ENCODE assay signal across 9 mouse cellular contexts in the genomic region with DNA sequence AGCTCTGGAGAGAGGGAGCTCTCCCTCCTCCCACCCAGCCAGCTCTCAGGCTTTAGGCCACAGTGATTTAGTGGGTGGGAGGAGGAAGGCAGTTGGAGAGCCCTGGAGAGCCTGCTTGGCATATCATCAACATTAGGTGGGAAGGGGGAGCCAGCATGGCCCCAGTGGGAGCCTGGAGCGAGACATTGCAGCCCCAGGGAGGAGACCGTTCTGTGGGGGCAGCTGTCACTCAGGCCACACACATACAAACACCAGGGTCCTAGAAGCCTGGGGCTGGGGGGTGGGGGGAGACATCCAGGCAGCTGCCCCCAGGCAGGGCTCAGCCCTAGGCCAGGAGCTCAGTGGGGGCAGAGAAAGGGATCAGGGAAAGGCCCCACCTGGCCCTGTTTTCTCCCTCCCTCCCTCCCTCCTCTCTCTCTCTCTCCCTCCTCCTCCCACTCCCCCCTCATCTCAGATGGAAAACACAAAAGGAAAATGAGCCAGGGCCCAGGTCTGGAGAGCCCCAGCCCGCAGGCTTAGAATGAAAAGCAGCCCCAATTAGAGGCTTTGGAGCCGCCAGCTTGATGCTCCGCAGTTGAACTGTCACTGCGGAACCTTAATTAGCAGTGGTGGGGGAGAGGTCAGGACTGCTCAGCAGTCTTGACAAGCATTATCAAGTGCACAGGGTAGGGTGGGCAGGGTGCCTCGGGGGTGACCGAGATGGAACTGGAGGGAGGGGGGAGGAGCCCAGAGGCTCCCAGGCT.
A peak's percentile ranks its signal among the peaks of the same experiment; 100 is the strongest.
DNase-seq lines count a peak whose midpoint lies in the region; ATAC-seq and TF ChIP-seq lines count a peak whose summit lies in the region.
"Had no signal": no experiment of that assay in that cellular context is flagged by ENCODE, and none has a peak within 500 bp of the region (broad histone marks: within the 10 kb centered on the region; RNA-seq: fewer than 3 reads in every experiment).

No protein-coding gene starts in this region.

- peak overlapping the region; percentile 38 for H3K4me2 ChIP-seq in kidney, embryonic 15.5 days
- H3K4me2 ChIP-seq in embryonic facial prominence, embryonic 11.5 days (ENCODE audit: low read depth, low read length), result peak overlapping the region; percentile 7; the same call in 1 of the 2 replicates
- peak overlapping the region; percentile 15; the same call in 1 of the 2 replicates for H3K4me2 ChIP-seq in limb, embryonic 11.5 days (ENCODE audit: low read depth, severe bottlenecking)
- H3K4me2 ChIP-seq in neural tube, embryonic 13.5 days, result peak overlapping the region; percentile 18; the same call in 1 of the 2 replicates

- no peak for TF ChIP-seq CTCF in cerebellum, adult 2 months (IDR thresholded peaks at IDR 0.05; ENCODE audit: borderline replicate concordance, insufficient read depth, low read depth, low read length)

- no peak overlapping the region for H3K9ac ChIP-seq in kidney, embryonic 15.5 days
- H3K9ac ChIP-seq in embryonic facial prominence, embryonic 11.5 days (replicated peaks; ENCODE audit: low read length), result peak overlapping the region; percentile 44
- H3K9ac ChIP-seq in limb, embryonic 11.5 days (ENCODE audit: low read length), result peak overlapping the region; percentile 27; the same call in 1 of the 2 replicates
- peak overlapping the region; percentile 62 for H3K9ac ChIP-seq in neural tube, embryonic 13.5 days

- 12% methylated on average over 8 of the region's 8 CpGs for WGBS in kidney, embryonic 15.5 days
- WGBS in embryonic facial prominence, embryonic 11.5 days, result 0% methylated on average over 6 of the region's 8 CpGs
- WGBS in limb, embryonic 11.5 days, result 7% methylated on average over 8 of the region's 8 CpGs
- WGBS in neural tube, embryonic 13.5 days, result 10% methylated on average over 8 of the region's 8 CpGs
- WGBS in cerebellum, adult 2 months, result 64% methylated on average over 8 of the region's 8 CpGs

- DNase-seq in kidney, adult 18-20 months, result no peak
- peak; percentile 84 for DNase-seq in embryonic facial prominence, embryonic 11.5 days (ENCODE audit: low spot score)
- peak; percentile 71 for DNase-seq in limb, embryonic 11.5 days (ENCODE audit: low spot score)
- no peak for DNase-seq in ovary, postnatal 14 days (ENCODE audit: low spot score)
- no peak for DNase-seq in left cerebral cortex, adult 18-20 months (ENCODE audit: low spot score in 2 of 2)
- DNase-seq in cerebellum, adult 2 months, result no peak

- H3K4me1 ChIP-seq in kidney, embryonic 15.5 days, result peaks cover 82% of the 10 kb centered on the region
- H3K4me1 ChIP-seq in embryonic facial prominence, embryonic 11.5 days (ENCODE audit: control insufficient read depth, insufficient read depth, low read length), result peaks cover 46% of the 10 kb centered on the region
- peaks cover 74% of the 10 kb centered on the region for H3K4me1 ChIP-seq in limb, embryonic 11.5 days (ENCODE audit: control insufficient read depth, insufficient read depth, low read length)
- H3K4me1 ChIP-seq in neural tube, embryonic 13.5 days (replicated peaks), result peaks cover 88% of the 10 kb centered on the region
- peaks cover 31% of the 10 kb centered on the region for H3K4me1 ChIP-seq in cerebellum, adult 2 months (ENCODE audit: control insufficient read depth, insufficient read depth, low read length)

- no peak overlapping the region for H3K4me3 ChIP-seq in kidney, embryonic 15.5 days (replicated peaks)
- no peak overlapping the region for H3K4me3 ChIP-seq in embryonic facial prominence, embryonic 11.5 days (ENCODE audit: low read depth, low read length)
- no peak overlapping the region for H3K4me3 ChIP-seq in limb, embryonic 11.5 days (ENCODE audit: low read depth, low read length)
- no peak overlapping the region for H3K4me3 ChIP-seq in neural tube, embryonic 13.5 days
- H3K4me3 ChIP-seq in cerebellum, adult 2 months (replicated peaks; ENCODE audit: insufficient read depth, low read depth, low read length), result no peak overlapping the region
- H3K4me3 ChIP-seq: erythroblast, embryonic 14.5 days had no signal

- ATAC-seq in kidney, embryonic 15.5 days (replicated peaks; ENCODE audit: low FRiP score), result peak; percentile 67
- ATAC-seq in embryonic facial prominence, embryonic 11.5 days (replicated peaks; ENCODE audit: insufficient number of reproducible peaks, low FRiP score, low TSS enrichment, low read depth), result peak; percentile 66
- ATAC-seq in limb, embryonic 11.5 days (ENCODE audit: insufficient number of reproducible peaks, low FRiP score, low TSS enrichment, low read depth), result peak; percentile 72
- peak; percentile 81 for ATAC-seq in neural tube, embryonic 13.5 days (ENCODE audit: low read depth)

- peak overlapping the region; percentile 90 for H3K27ac ChIP-seq in kidney, embryonic 15.5 days
- peak overlapping the region; percentile 81 for H3K27ac ChIP-seq in embryonic facial prominence, embryonic 11.5 days (replicated peaks; ENCODE audit: low read depth, low read length)
- H3K27ac ChIP-seq in limb, embryonic 11.5 days (replicated peaks; ENCODE audit: low read depth, low read length), result peak overlapping the region; percentile 85
- peak overlapping the region; percentile 97 for H3K27ac ChIP-seq in neural tube, embryonic 13.5 days (replicated peaks)
- no peak overlapping the region for H3K27ac ChIP-seq in cerebellum, adult 2 months (ENCODE audit: insufficient read depth, low read length)

- TF ChIP-seq POLR2A in cerebellum, adult 2 months (IDR thresholded peaks at IDR 0.05; ENCODE audit: borderline replicate concordance, insufficient read depth, low read length), result no peak

- no peaks in the 10 kb centered on the region for H3K9me3 ChIP-seq in kidney, embryonic 15.5 days (replicated peaks)
- no peaks in the 10 kb centered on the region for H3K9me3 ChIP-seq in embryonic facial prominence, embryonic 11.5 days (replicated peaks; ENCODE audit: control insufficient read depth, low read length)
- no peaks in the 10 kb centered on the region for H3K9me3 ChIP-seq in limb, embryonic 11.5 days (ENCODE audit: control insufficient read depth, low read length)
- H3K9me3 ChIP-seq in neural tube, embryonic 13.5 days, result no peaks in the 10 kb centered on the region

- no peaks in the 10 kb centered on the region for H3K36me3 ChIP-seq in kidney, embryonic 15.5 days
- H3K36me3 ChIP-seq in embryonic facial prominence, embryonic 11.5 days (replicated peaks; ENCODE audit: control insufficient read depth, insufficient read depth, low read depth, low read length), result no peaks in the 10 kb centered on the region
- H3K36me3 ChIP-seq in limb, embryonic 11.5 days (ENCODE audit: control insufficient read depth, insufficient read depth, low read length), result no peaks in the 10 kb centered on the region
- H3K36me3 ChIP-seq in neural tube, embryonic 13.5 days, result no peaks in the 10 kb centered on the region

- no peaks in the 10 kb centered on the region for H3K27me3 ChIP-seq in kidney, embryonic 15.5 days
- H3K27me3 ChIP-seq in embryonic facial prominence, embryonic 11.5 days (ENCODE audit: control insufficient read depth, insufficient read depth, low read length), result no peaks in the 10 kb centered on the region
- H3K27me3 ChIP-seq in limb, embryonic 11.5 days (ENCODE audit: control insufficient read depth, insufficient read depth, low read length), result no peaks in the 10 kb centered on the region
- H3K27me3 ChIP-seq in neural tube, embryonic 13.5 days, result no peaks in the 10 kb centered on the region
- no peaks in the 10 kb centered on the region for H3K27me3 ChIP-seq in cerebellum, adult 2 months (ENCODE audit: control insufficient read depth, insufficient read depth, low read length)

Comparison
In these comparisons a context has a peak if more than half of its experiments do, and no peak if none do; other contexts are left out.
1. DNase-seq: peak in embryonic facial prominence, embryonic 11.5 days (single experiment) and limb, embryonic 11.5 days (single experiment); none in kidney, adult 18-20 months (single experiment), ovary, postnatal 14 days (single experiment), left cerebral cortex, adult 18-20 months (0 of 2) and cerebellum, adult 2 months (0 of 2).
2. Peak in every context shown above with its lines, with median percentiles within 50 percentile points of each other: ATAC-seq and H3K4me2 ChIP-seq.